Mouse (Mus musculus): ENCODE results near the gene St3gal3.

DNA sequence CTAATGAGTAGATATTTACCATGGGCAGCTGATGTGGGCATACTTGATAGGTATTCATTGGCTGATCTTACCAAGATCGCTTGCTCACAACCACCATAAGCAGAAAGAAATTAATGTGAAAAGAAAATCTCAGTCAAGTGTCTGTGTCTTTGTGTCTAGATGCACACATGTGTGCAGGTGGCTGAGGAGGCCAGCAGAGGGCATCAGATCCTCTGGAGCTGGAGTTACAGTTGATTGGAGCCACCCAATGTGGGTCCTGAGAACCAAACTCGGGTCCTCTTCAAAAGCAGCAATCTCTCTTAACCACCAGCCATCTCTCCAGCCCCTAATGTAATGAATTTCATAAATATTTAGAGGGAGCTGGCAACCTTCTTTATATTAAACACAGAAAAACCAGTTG is 99.6 kb downstream of the St3gal3 start:
- TF ChIP-seq CTCF (IDR thresholded peaks at IDR 0.05; ENCODE audit: borderline replicate concordance, insufficient read depth, low read depth, low read length) (no peak), POLR2A (IDR thresholded peaks at IDR 0.05; ENCODE audit: borderline replicate concordance, insufficient read depth, low read length) (no peak)

All from cerebellum, adult 2 months (tissue).